Mouse (Mus musculus): ENCODE data around the gene Fam193a. TPM values are rescaled to one million over a fixed set of nuclear protein-coding genes. Genes with fewer than 3 reads are reported as not detected.

The Fam193a gene
- polyA plus RNA-seq, 1 experiment from 2014 or later: 12.3 TPM

- peak within 1 kb of the TSS; percentile 97 for H3K4me2 ChIP-seq
- peak within 1 kb of the TSS; percentile 80 for H3K4me3 ChIP-seq
- no peaks in the 10 kb centered on the region for H3K9me3 ChIP-seq
- H3K4me1 ChIP-seq: peaks cover 12% of the 10 kb centered on the region
- H3K9ac ChIP-seq: peak within 1 kb of the TSS; percentile 79
- peak; percentile 97 for ATAC-seq (ENCODE audit: insufficient number of reproducible peaks, low FRiP score, low TSS enrichment, low read depth)
- H3K27ac ChIP-seq: peak within 1 kb of the TSS; percentile 63; the same call in 1 of the 2 replicates
- under 1% methylated on average over 63 of the region's 64 CpGs for WGBS
- no peaks in the 10 kb centered on the region for H3K27me3 ChIP-seq
- H3K36me3 ChIP-seq: no peaks in the 10 kb centered on the region
Measured at GRCm38 (mm10) chr5:34513466-34514217, 143.9 kb downstream of the Fam193a start, which contains the start of gene Tnip2. Gene Tnip2, minus strand, starts transcription at chr5:34513991.

GRCm38 (mm10) chr5:34514218-34514566, 144.5 kb downstream of the Fam193a start:
- H3K4me2 ChIP-seq: peak overlapping the region; percentile 97
- WGBS: 15% methylated on average over 7 of the region's 7 CpGs
- H3K27me3 ChIP-seq: no peaks in the 10 kb centered on the region
- H3K9ac ChIP-seq: 0 out of 2 replicates have a peak overlapping the region, but pooled peaks have one; percentile 39
- H3K36me3 ChIP-seq: no peaks in the 10 kb centered on the region
- H3K27ac ChIP-seq: no peak overlapping the region
- ATAC-seq (ENCODE audit: insufficient number of reproducible peaks, low FRiP score, low TSS enrichment, low read depth): no peak
- peak overlapping the region; percentile 80 for H3K4me3 ChIP-seq
- peaks cover 12% of the 10 kb centered on the region for H3K4me1 ChIP-seq
- H3K9me3 ChIP-seq: no peaks in the 10 kb centered on the region

GRCm38 (mm10) chr5:34515096-34515495, 145.4 kb downstream of the Fam193a start:
- no peak overlapping the region for H3K9ac ChIP-seq
- H3K4me1 ChIP-seq: peaks cover 12% of the 10 kb centered on the region
- ATAC-seq (ENCODE audit: insufficient number of reproducible peaks, low FRiP score, low TSS enrichment, low read depth): no peak
- H3K27me3 ChIP-seq: no peaks in the 10 kb centered on the region
- H3K27ac ChIP-seq: no peak overlapping the region
- H3K4me2 ChIP-seq: no peak overlapping the region
- no peaks in the 10 kb centered on the region for H3K36me3 ChIP-seq
- no peaks in the 10 kb centered on the region for H3K9me3 ChIP-seq
- no peak overlapping the region for H3K4me3 ChIP-seq

GRCm38 (mm10) chr5:34517913-34518312, 148.2 kb downstream of the Fam193a start:
- Histone ChIP-seq H3K9ac (no peak overlapping the region), H3K4me3 (no peak overlapping the region), H3K4me1 (peaks cover 11% of the 10 kb centered on the region), H3K4me2 (no peak overlapping the region), H3K27ac (no peak overlapping the region), H3K27me3 (no peaks in the 10 kb centered on the region), H3K9me3 (no peaks in the 10 kb centered on the region), H3K36me3 (no peaks in the 10 kb centered on the region)
- 25% methylated on average over 3 of the region's 3 CpGs for WGBS
- no peak for ATAC-seq (ENCODE audit: insufficient number of reproducible peaks, low FRiP score, low TSS enrichment, low read depth)

GRCm38 (mm10) chr5:34519389-34519910, 149.7 kb downstream of the Fam193a start:
- peaks cover under 1% of the 10 kb centered on the region; the same call in 1 of the 2 replicates for H3K4me1 ChIP-seq
- no peak for ATAC-seq (ENCODE audit: insufficient number of reproducible peaks, low FRiP score, low TSS enrichment, low read depth)
- H3K27me3 ChIP-seq: no peaks in the 10 kb centered on the region
- H3K4me3 ChIP-seq: no peak overlapping the region
- H3K36me3 ChIP-seq: no peaks in the 10 kb centered on the region
- H3K9me3 ChIP-seq: no peaks in the 10 kb centered on the region
- WGBS: 70% methylated on average over 9 of the region's 9 CpGs
- no peak overlapping the region for H3K27ac ChIP-seq
- no peak overlapping the region for H3K4me2 ChIP-seq
- no peak overlapping the region for H3K9ac ChIP-seq

GRCm38 (mm10) chr5:34520458-34521209, 150.9 kb downstream of the Fam193a start:
- Histone ChIP-seq H3K9me3 (no peaks in the 10 kb centered on the region), H3K27ac (no peak overlapping the region), H3K4me2 (no peak overlapping the region), H3K4me1 (no peaks in the 10 kb centered on the region), H3K27me3 (no peaks in the 10 kb centered on the region), H3K4me3 (no peak overlapping the region), H3K36me3 (no peaks in the 10 kb centered on the region), H3K9ac (no peak overlapping the region)
- no peak for ATAC-seq (ENCODE audit: insufficient number of reproducible peaks, low FRiP score, low TSS enrichment, low read depth)
- 64% methylated on average over 11 of the region's 11 CpGs for WGBS

GRCm38 (mm10) chr5:34521337-34521736, 151.6 kb downstream of the Fam193a start:
- Histone ChIP-seq H3K36me3 (no peaks in the 10 kb centered on the region), H3K9ac (no peak overlapping the region), H3K4me1 (peaks cover 6% of the 10 kb centered on the region; the same call in 1 of the 2 replicates), H3K9me3 (no peaks in the 10 kb centered on the region), H3K4me2 (no peak overlapping the region), H3K27ac (no peak overlapping the region), H3K4me3 (no peak overlapping the region), H3K27me3 (no peaks in the 10 kb centered on the region)
- WGBS: 74% methylated on average over 3 of the region's 3 CpGs
- ATAC-seq (ENCODE audit: insufficient number of reproducible peaks, low FRiP score, low TSS enrichment, low read depth): no peak

- 50% methylated on average over 4 of the region's 4 CpGs for WGBS
- ATAC-seq (ENCODE audit: insufficient number of reproducible peaks, low FRiP score, low TSS enrichment, low read depth): no peak
- H3K4me1 ChIP-seq: peaks cover 6% of the 10 kb centered on the region; the same call in 1 of the 2 replicates
- H3K27me3 ChIP-seq: no peaks in the 10 kb centered on the region
- H3K27ac ChIP-seq: no peak overlapping the region
- no peaks in the 10 kb centered on the region for H3K36me3 ChIP-seq
- no peak overlapping the region for H3K4me3 ChIP-seq
- H3K9ac ChIP-seq: no peak overlapping the region
- no peak overlapping the region for H3K4me2 ChIP-seq
- H3K9me3 ChIP-seq: no peaks in the 10 kb centered on the region
Measured at GRCm38 (mm10) chr5:34523958-34524485, 154.3 kb downstream of the Fam193a start.

- Histone ChIP-seq H3K4me1 (peaks cover 6% of the 10 kb centered on the region; the same call in 1 of the 2 replicates), H3K27me3 (no peaks in the 10 kb centered on the region), H3K4me2 (no peak overlapping the region), H3K9me3 (no peaks in the 10 kb centered on the region), H3K27ac (no peak overlapping the region), H3K9ac (no peak overlapping the region), H3K4me3 (no peak overlapping the region), H3K36me3 (no peaks in the 10 kb centered on the region)
- ATAC-seq (ENCODE audit: insufficient number of reproducible peaks, low FRiP score, low TSS enrichment, low read depth): no peak
Measured at GRCm38 (mm10) chr5:34524511-34524910, 154.8 kb downstream of the Fam193a start.

- H3K27me3 ChIP-seq: no peaks in the 10 kb centered on the region
- 0 out of 2 replicates have a peak within 1 kb of the TSS, but pooled peaks have one; percentile 63 for H3K27ac ChIP-seq
- peak; percentile 91 for ATAC-seq (ENCODE audit: insufficient number of reproducible peaks, low FRiP score, low TSS enrichment, low read depth)
- WGBS: 3% methylated on average over 38 of the region's 38 CpGs
- peak within 1 kb of the TSS; percentile 82 for H3K4me2 ChIP-seq
- peak within 1 kb of the TSS; percentile 57 for H3K4me3 ChIP-seq
- peaks cover 9% of the 10 kb centered on the region for H3K4me1 ChIP-seq
- H3K36me3 ChIP-seq: no peaks in the 10 kb centered on the region
- H3K9ac ChIP-seq: 0 out of 2 replicates have a peak within 1 kb of the TSS, but pooled peaks have one; percentile 37
- H3K9me3 ChIP-seq: no peaks in the 10 kb centered on the region
Measured at GRCm38 (mm10) chr5:34525663-34526476, 156.1 kb downstream of the Fam193a start, which contains the start of gene Sh3bp2. Gene Sh3bp2, plus strand, starts transcription at chr5:34525838.

GRCm38 (mm10) chr5:34526477-34526775, 156.7 kb downstream of the Fam193a start:
- no peak for ATAC-seq (ENCODE audit: insufficient number of reproducible peaks, low FRiP score, low TSS enrichment, low read depth)
- peak overlapping the region; percentile 82 for H3K4me2 ChIP-seq
- no peak overlapping the region for H3K9ac ChIP-seq
- no peaks in the 10 kb centered on the region for H3K27me3 ChIP-seq
- 50% methylated on average over 5 of the region's 5 CpGs for WGBS
- peak overlapping the region; percentile 57 for H3K4me3 ChIP-seq
- H3K9me3 ChIP-seq: no peaks in the 10 kb centered on the region
- peaks cover 9% of the 10 kb centered on the region for H3K4me1 ChIP-seq
- H3K36me3 ChIP-seq: no peaks in the 10 kb centered on the region
- no peak overlapping the region for H3K27ac ChIP-seq

Data from limb, embryonic 15.5 days (tissue).